Mouse (Mus musculus) c-Kit-positive CD71-positive TER-119-negative erythroid progenitor cells, embryonic 14.5 days (primary cell): ENCODE measurements around the gene Slc6a9.
A peak's percentile ranks its signal among the peaks of the same experiment; 100 is the strongest.

Experiments used
- DNase-seq: peaks from one replicate; pipeline ENCODE4 v3.0.0-alpha.2; 2013; ENCODE audit warnings: low read depth

Slc6a9 gene

DNA sequence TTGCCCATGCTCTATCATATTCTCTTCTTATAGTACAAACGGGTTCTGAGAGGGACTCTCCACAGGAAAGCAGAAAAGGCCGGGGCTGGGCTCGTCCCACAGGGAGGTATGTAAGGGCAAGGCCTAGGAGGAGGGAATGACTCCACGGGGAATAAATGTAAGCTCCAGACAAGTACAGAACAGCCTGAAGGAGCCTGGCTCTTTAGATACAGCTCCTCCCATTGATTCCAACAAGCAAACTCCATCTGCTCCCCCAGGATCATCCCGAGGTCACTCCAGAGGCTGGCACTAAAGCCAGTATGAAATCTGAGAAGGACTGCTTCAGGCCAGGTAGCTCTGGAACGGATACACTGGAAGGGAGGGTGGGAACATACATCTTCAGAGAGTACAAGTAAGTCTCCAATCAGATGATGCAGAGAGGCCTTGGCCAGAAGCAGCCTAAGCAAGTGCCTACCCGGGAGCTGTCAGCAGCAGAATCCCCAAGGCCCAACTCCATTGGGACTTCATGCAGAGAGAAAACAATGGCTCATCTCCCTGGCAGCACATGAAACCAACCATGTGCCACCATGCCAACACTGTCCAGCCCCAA is 78.5 kb downstream of the Slc6a9 start:
- DNase-seq = no peak

DNA sequence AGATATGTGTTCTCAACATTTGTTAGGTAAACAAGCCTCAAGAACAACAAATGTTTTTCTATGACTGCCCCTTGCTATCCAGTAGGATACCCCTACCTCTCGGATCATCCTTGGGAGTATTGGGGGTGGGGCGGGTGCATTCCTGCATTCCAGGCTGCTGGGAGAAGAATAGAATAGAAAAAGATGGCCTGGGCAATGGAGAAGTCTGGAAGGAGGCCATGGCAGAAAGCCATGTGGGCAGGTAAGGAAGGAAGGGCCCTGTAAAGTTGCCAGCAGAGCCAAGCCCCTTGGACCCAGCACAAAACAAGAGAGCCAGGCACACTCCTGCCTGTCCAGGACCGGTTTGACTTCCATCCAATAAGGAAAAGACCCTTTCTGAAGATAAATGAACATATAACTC is 79.1 kb downstream of the Slc6a9 start:
- no peak for DNase-seq

DNA sequence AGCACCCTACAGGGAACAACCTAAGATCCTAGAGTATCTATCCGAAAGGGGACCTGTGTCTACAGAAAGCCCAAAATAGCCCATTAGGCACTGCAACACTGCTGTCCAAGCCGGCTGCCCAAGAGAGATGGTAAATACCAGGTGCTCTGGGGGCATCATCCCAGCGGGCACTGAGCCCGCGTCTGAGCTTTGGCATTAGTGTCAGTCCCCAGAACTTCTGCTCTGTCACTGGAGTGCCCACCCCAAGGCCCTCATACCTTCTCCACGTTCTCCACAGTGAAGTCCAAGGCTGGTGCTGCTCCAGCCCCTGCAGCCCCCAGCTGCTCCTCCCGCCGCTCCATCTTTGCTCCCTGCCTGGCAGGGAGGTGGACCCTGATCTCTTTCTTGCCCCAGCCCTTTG is 79.7 kb downstream of the Slc6a9 start:
- no peak for DNase-seq

DNA sequence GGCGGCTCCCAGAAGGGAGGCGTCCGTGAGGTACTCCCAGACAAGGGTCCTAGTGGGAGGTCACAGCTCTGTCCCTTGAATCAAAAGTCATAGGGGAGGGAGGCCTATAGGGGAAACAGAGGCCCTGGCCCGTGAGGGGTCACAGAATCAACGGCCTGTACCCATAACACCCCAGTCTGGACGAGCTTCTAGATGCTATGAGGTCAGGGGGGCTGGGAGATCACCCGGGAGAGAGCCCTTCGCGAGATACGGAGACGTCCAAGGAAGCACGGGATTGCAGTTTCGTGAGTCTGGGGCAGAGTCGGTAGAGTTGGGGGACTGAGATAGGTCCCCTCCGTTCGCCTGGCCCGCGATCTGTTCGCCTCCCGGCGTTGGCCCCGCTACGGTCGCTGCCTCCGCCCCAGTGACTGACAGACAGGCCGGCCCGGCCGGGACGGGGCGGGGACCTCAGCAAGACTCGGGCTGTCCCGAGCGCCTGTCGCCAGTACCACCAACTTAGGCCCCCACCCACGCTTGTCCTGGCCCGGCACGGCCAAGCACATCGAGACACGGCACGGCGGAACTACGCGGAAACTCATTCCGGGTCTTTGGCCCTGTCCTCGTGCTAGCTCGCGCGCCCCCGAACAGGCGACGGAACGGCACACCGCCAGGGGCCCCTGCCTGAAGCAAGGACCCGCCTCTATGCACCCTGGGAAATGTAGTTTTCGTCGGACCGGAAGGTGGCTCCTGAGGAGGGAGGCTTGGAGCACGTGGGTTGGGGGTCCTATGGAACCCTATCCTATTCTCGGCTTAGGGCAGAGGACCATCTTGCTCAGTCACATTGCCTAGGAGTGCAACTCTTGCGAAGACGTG is 80.5 kb downstream of the Slc6a9 start, which contains the start of gene Ipo13:
TSS of gene Ipo13 (minus strand) at position 409 of the 852 bp plus-strand sequence.
- DNase-seq = peak; percentile 87

DNA sequence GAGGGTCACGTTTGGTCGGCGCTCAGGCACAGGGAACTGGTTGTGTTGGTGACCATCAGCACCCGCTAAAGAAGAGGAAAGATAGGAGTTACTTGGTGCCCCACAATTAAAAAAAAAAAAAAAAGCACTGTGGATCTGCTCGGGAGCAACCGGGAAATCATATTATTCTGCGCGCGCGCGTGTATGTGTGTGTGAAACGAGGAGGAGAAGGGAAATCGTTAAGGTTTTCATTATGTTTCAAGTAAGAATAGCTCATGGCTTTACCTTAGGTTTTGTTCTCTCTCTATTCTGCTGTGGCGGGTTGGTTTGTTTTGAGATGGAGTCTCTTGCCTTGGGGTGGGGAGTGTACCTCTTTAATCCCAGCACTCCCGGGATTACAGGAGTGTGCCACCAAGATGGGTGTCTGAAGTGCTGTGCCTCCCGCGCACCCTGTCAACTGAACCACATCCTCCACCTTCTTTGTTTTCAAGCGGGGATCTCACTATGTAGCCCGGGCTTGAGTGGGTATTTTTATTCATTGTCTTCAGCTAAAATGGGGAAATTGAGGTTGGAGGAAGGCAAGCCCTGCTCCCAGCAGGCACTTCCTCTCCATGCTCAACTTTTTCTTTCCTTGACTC is 81.3 kb downstream of the Slc6a9 start:
- peak; percentile 30 for DNase-seq

DNA sequence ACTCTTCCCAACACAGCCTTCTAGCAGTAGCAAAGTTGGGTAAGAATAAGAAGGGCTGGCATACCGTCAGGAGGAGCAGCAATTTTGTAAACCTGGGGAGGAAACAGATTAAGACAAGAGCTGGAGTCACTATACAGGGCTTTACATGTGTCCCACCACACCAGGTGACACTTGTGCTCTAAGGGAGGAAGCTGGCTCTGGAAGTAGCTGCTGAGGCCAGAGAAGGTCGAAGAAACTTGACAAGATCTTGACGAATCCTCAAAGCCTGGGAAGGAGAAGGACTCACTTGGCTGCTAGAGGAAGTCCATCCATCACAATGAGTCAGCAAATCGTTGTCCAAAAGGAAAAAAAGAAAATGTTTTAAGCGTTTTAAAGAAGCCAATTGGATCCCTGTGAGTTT is 82.1 kb downstream of the Slc6a9 start:
- no peak for DNase-seq

DNA sequence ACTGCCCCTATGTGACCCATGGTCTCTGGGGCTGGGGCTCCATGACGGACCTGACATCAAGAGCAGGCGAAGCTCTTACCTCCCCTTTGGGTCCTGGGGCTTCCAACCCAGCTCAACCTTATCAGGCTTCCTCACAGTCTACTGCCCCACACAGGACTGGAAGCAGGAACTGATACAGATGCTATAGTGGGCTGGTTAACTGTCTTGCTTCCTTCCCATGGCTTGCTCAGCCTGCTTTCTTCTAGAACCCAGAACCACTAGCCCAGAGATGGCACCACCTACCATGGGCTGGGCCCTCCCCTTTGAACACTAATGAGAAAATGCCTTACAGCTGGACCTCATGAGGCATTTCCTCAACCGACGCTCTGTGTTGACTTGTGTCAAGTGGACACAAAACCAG is 83.1 kb downstream of the Slc6a9 start:
- DNase-seq = no peak

DNA sequence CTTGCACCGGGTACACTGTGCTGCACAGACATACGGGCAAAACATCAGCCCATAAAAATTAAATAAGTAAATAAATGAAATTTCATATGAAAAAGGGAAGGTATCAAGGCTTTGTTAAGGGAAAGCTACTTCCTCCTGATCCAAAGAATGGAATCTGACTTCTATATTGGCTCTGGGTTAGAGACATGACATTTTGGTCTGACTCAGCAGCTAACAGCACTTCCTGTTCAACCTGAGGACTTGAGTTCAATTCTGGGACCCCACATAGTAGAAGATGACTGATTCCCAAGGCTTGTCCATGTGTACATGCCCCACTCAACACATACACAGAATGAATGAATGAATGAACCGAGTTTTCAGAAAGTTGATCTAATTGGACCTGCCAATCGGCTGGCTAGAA is 83.5 kb downstream of the Slc6a9 start:
- no peak for DNase-seq

DNA sequence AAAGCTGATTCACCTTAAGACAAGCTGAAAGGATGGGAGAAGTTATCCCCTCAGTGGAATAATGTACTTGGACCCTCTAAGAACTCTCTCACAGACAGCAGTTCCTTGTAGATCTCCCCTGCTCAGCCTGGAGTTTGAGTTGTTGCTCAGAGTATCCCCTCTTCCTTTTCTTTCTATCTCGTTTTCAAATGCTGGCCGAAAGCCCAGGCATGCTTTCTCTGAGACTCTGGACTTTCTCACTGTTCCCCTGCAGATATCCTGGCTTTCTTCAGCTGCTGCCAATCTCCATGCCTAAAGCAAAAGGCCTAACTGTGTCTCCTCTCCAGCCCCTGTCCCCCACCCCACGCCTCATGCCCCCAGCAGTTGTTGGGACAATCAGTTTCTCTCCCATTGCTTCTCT is 84.0 kb downstream of the Slc6a9 start:
- DNase-seq = no peak

DNA sequence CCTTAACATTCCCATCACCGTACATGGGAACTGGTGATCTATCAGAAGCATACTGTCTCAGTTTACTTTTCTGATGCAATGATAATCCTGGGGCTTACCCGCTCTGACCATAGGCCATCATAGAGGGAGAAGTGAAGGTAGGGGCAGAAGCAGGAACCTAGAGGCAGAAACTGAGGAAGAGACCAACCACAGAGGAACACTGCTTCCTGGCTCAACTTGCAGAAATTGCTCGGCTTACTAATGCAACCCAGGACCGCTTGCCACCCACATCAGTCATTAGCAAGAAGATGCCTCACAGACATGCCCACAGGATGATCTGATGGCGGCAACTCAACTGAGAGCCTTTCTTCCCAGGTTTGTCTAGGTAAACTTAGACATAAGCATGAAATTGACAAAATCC is 84.5 kb downstream of the Slc6a9 start:
- DNase-seq = no peak

DNA sequence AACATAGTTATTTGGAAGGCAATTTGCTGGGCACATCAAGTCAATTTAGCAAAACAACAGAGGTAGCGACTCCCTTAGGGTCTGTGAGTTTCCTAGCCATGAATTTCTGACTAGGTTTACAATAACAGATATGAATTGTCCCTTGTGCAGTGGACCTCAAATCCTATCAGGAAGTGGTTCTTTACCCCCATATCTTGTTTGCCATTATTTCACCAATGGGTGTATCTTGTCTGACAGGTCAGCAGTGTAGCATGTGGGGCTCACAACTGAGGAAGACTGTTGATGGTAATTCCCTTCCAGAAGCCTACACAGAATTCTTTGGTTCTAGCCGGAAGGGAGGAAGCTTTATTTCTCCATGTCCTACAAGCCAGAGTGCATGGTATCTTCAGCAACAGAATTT is 87.1 kb downstream of the Slc6a9 start:
- DNase-seq = no peak

DNA sequence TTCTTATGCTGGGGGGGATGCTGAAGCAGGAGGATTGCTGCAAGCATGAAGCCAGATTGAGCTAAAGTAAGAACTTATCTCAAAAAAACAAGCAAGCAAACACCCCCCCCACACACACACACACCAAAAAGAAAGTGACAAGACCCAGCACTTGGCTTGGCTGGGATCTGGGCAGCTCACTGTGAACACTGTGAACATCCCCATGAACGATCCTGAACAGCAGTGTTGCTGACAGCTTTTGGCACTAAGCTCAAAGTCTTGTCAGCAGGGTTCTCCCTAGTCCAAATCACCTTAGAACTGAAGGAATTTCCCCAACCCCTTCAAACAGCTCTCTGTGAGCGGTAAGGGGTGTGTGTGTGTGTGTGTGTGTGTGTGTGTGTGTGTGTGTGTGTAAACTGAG is 89.1 kb downstream of the Slc6a9 start:
- DNase-seq = no peak
